Mouse (Mus musculus) hindbrain, embryonic 11.5 days (tissue): Measurements from ENCODE around the gene Eapp. TPM values are rescaled to one million over a fixed set of nuclear protein-coding genes. Genes with fewer than 3 reads are reported as not detected.
"Not testable (repeated sequence)": the region's sequence is repeated elsewhere in the genome, so short reads cannot be mapped to it uniquely, and the experiment has no call there.

ENCODE experiments used
- ATAC-seq: fragments of 200-750 bp; cut with Nextera tagmentation; 2 replicates; pipeline ENCODE4 v1.8.0; 2017; ENCODE audit warnings: mild to moderate bottlenecking, moderate TSS enrichment, moderate library complexity; ENCODE audit not compliant: low FRiP score
- DNase-seq: peaks from one replicate; pipeline ENCODE4 v3.0.0-alpha.2; 2015; ENCODE audit warnings: low spot score
- H3K27ac ChIP-seq: fragments of 300-500 bp; sonication (generic); 2 replicates; pipeline ENCODE4 v1.5.1; 2014; ENCODE audit warnings: mild to moderate bottlenecking, low read depth, low read length
- H3K27me3 ChIP-seq: fragments of 300-500 bp; sonication (generic); 2 replicates; pipeline ENCODE4 v1.6.1; 2014; ENCODE audit warnings: mild to moderate bottlenecking, low read length, moderate library complexity, mixed read lengths; ENCODE audit not compliant: control insufficient read depth, insufficient read depth
- H3K36me3 ChIP-seq: fragments of 300-500 bp; sonication (generic); 2 replicates; pipeline ENCODE4 v1.6.1; 2014; ENCODE audit warnings: mild to moderate bottlenecking, low read length, moderate library complexity, mixed read lengths; ENCODE audit not compliant: control insufficient read depth, insufficient read depth
- H3K4me1 ChIP-seq: fragments of 300-500 bp; sonication (generic); replicated peaks from 2 replicates; pipeline ENCODE4 v1.6.1; 2014; ENCODE audit warnings: low read length, mixed read lengths; ENCODE audit not compliant: control insufficient read depth, insufficient read depth
- H3K4me2 ChIP-seq: fragments of 300-500 bp; sonication (generic); replicated peaks from 2 replicates; pipeline ENCODE4 v1.6.1; 2014; ENCODE audit warnings: mild to moderate bottlenecking, low read depth, low read length
- H3K4me3 ChIP-seq: fragments of 300-500 bp; sonication (generic); 2 replicates; pipeline ENCODE4 v1.5.1; 2014; ENCODE audit warnings: low read depth, low read length
- H3K9ac ChIP-seq: fragments of 300-500 bp; sonication (generic); 2 replicates; pipeline ENCODE4 v1.6.1; 2014; ENCODE audit warnings: low read depth, low read length
- H3K9me3 ChIP-seq: fragments of 300-500 bp; sonication (generic); 2 replicates; pipeline ENCODE4 v1.6.1; 2016; ENCODE audit warnings: low read length; ENCODE audit not compliant: control insufficient read depth
- WGBS: fragments of 180-500 bp; shearing (Covaris S2); extraction: QIAGEN DNeasy Blood & Tissue Kit; methylation state at CpG from one replicate; pipeline ENCODE4 v1.1.7; 2014; 5-methylcytosine and 5-hydroxymethylcytosine counted together
- polyA plus RNA-seq: library from polyadenylated mRNA; unstranded; fragments of >200 nt; fragmentation: Nextera tagmentation; extraction: Ambion mirVana; gene quantifications from 2 replicates; pipeline ENCODE4 v1.2.1, GENCODE M21; 2014

The Eapp gene
- polyA plus RNA-seq, 1 experiment from 2014 or later: 90.5 TPM

GRCm38 (mm10) chr12:54689082-54689481 is 6.6 kb downstream of the Eapp start:
- Histone ChIP-seq H3K36me3 (peaks cover 11% of the 10 kb centered on the region; the same call in 1 of the 2 replicates), H3K4me3 (no peak overlapping the region), H3K9me3 (no peaks in the 10 kb centered on the region), H3K4me2 (no peak overlapping the region), H3K27me3 (no peaks in the 10 kb centered on the region), H3K4me1 (no peaks in the 10 kb centered on the region), H3K27ac (no peak overlapping the region), H3K9ac (no peak overlapping the region)
- 98% methylated on average over 5 of the region's 5 CpGs for WGBS
- ATAC-seq (no peak), DNase-seq (no peak)

- no peak overlapping the region for H3K9ac ChIP-seq
- H3K27ac ChIP-seq: no peak overlapping the region
- no peak overlapping the region for H3K4me3 ChIP-seq
- no peaks in the 10 kb centered on the region for H3K9me3 ChIP-seq
- H3K36me3 ChIP-seq: no peaks in the 10 kb centered on the region
- DNase-seq (no peak), ATAC-seq (no peak)
- 19% methylated on average over 1 of the region's 1 CpGs for WGBS
- H3K4me1 ChIP-seq: no peaks in the 10 kb centered on the region
- H3K4me2 ChIP-seq: no peak overlapping the region
- H3K27me3 ChIP-seq: no peaks in the 10 kb centered on the region
Observed at GRCm38 (mm10) chr12:54683182-54683581, 12.5 kb downstream of the Eapp start.

GRCm38 (mm10) chr12:54676709-54677108 is 19.0 kb downstream of the Eapp start:
- Histone ChIP-seq H3K4me2 (no peak overlapping the region), H3K36me3 (peaks cover 9% of the 10 kb centered on the region; the same call in 1 of the 2 replicates), H3K27me3 (no peaks in the 10 kb centered on the region), H3K9ac (no peak overlapping the region), H3K4me1 (no peaks in the 10 kb centered on the region), H3K9me3 (no peaks in the 10 kb centered on the region), H3K27ac (no peak overlapping the region), H3K4me3 (no peak overlapping the region)
- WGBS: 96% methylated on average over 9 of the region's 9 CpGs
- DNase-seq (no peak), ATAC-seq (no peak)

GRCm38 (mm10) chr12:54675396-54675795 is 20.3 kb downstream of the Eapp start:
- H3K4me1 ChIP-seq: no peaks in the 10 kb centered on the region
- H3K27ac ChIP-seq: no peak overlapping the region
- H3K36me3 ChIP-seq: peaks cover 9% of the 10 kb centered on the region; the same call in 1 of the 2 replicates
- no peak for DNase-seq
- H3K4me3 ChIP-seq: no peak overlapping the region
- no peak overlapping the region for H3K9ac ChIP-seq
- no peaks in the 10 kb centered on the region for H3K9me3 ChIP-seq
- WGBS: 96% methylated on average over 4 of the region's 4 CpGs
- H3K27me3 ChIP-seq: no peaks in the 10 kb centered on the region
- ATAC-seq: no peak
- H3K4me2 ChIP-seq: no peak overlapping the region

- WGBS: 85% methylated on average over 4 of the region's 4 CpGs
- H3K27ac ChIP-seq: no peak overlapping the region
- DNase-seq: no peak
- no peak for ATAC-seq
- H3K4me3 ChIP-seq: no peak overlapping the region
- H3K9ac ChIP-seq: no peak overlapping the region
- no peaks in the 10 kb centered on the region for H3K4me1 ChIP-seq
- H3K4me2 ChIP-seq: no peak overlapping the region
- H3K9me3 ChIP-seq: no peaks in the 10 kb centered on the region
- H3K27me3 ChIP-seq: no peaks in the 10 kb centered on the region
- H3K36me3 ChIP-seq: 0 out of 2 replicates have a peak, but pooled peaks cover 2% of the 10 kb centered on the region
Observed at GRCm38 (mm10) chr12:54671262-54671661, 24.4 kb downstream of the Eapp start.

- Histone ChIP-seq H3K4me3 (no peak overlapping the region), H3K36me3 (0 out of 2 replicates have a peak, but pooled peaks cover 2% of the 10 kb centered on the region), H3K4me1 (no peaks in the 10 kb centered on the region), H3K9me3 (no peaks in the 10 kb centered on the region), H3K27me3 (no peaks in the 10 kb centered on the region), H3K9ac (no peak overlapping the region), H3K27ac (no peak overlapping the region), H3K4me2 (no peak overlapping the region)
- DNase-seq: no peak
- 100% methylated on average over 1 of the region's 1 CpGs for WGBS
- no peak for ATAC-seq
Observed at GRCm38 (mm10) chr12:54668141-54668540, 27.6 kb downstream of the Eapp start.

- Histone ChIP-seq H3K4me1 (no peaks in the 10 kb centered on the region), H3K4me3 (no peak overlapping the region), H3K9me3 (no peaks in the 10 kb centered on the region), H3K27ac (no peak overlapping the region), H3K36me3 (no peaks in the 10 kb centered on the region), H3K4me2 (no peak overlapping the region), H3K27me3 (no peaks in the 10 kb centered on the region), H3K9ac (no peak overlapping the region)
- WGBS: 79% methylated on average over 6 of the region's 6 CpGs
- DNase-seq (no peak), ATAC-seq (no peak)
Observed at GRCm38 (mm10) chr12:54665526-54665925, 30.2 kb downstream of the Eapp start.

GRCm38 (mm10) chr12:54661470-54661869 is 34.2 kb downstream of the Eapp start:
- not testable (repeated sequence) for H3K4me3 ChIP-seq, H3K9me3 ChIP-seq, H3K4me1 ChIP-seq, H3K36me3 ChIP-seq, DNase-seq, H3K27ac ChIP-seq, H3K4me2 ChIP-seq, ATAC-seq, H3K27me3 ChIP-seq, H3K9ac ChIP-seq
- WGBS: 76% methylated on average over 5 of the region's 5 CpGs

GRCm38 (mm10) chr12:54659901-54660300 is 35.8 kb downstream of the Eapp start:
- no peaks in the 10 kb centered on the region for H3K27me3 ChIP-seq
- no peak for DNase-seq
- H3K9ac ChIP-seq: no peak overlapping the region
- no peak overlapping the region for H3K4me2 ChIP-seq
- H3K4me3 ChIP-seq: no peak overlapping the region
- WGBS: 87% methylated on average over 3 of the region's 3 CpGs
- no peaks in the 10 kb centered on the region for H3K9me3 ChIP-seq
- no peak for ATAC-seq
- H3K27ac ChIP-seq: no peak overlapping the region
- no peaks in the 10 kb centered on the region for H3K4me1 ChIP-seq
- H3K36me3 ChIP-seq: no peaks in the 10 kb centered on the region
